Mouse (Mus musculus) liver, postnatal 0 days (tissue): ENCODE measurements at regions not wholly inside any gene's neighbourhood (a gene's known extent, or its start where the extent isn't known, plus 50 kb on each side); places are given as distances from the start of the nearest gene placed in this dataset.

ENCODE experiments used
- ATAC-seq: fragments of 200-750 bp; cut with Nextera tagmentation; 2 replicates; pipeline ENCODE4 v1.8.0; 2017; ENCODE audit warnings: mild to moderate bottlenecking, moderate library complexity
- DNase-seq: peaks from one replicate; pipeline ENCODE4 v3.0.0-alpha.2; 2016
- H3K27ac ChIP-seq: fragments of 300-500 bp; sonication (generic); 2 replicates; pipeline ENCODE4 v1.5.1; 2014; ENCODE audit warnings: antibody characterized with exemption, moderate library complexity, mild to moderate bottlenecking, low read depth
- H3K27me3 ChIP-seq: fragments of 300-500 bp; sonication (generic); 2 replicates; pipeline ENCODE4 v1.6.1; 2014; ENCODE audit warnings: low read length, control low read depth, mixed read lengths; ENCODE audit not compliant: insufficient read depth
- H3K36me3 ChIP-seq: fragments of 300-500 bp; sonication (generic); replicated peaks from 2 replicates; pipeline ENCODE4 v1.6.1; 2014; ENCODE audit warnings: mild to moderate bottlenecking, control low read depth, low read length, moderate library complexity, mixed read lengths; ENCODE audit not compliant: insufficient read depth
- H3K4me1 ChIP-seq: fragments of 300-500 bp; sonication (generic); 2 replicates; pipeline ENCODE4 v1.6.1; 2014; ENCODE audit warnings: antibody characterized with exemption, mild to moderate bottlenecking, control low read depth; ENCODE audit not compliant: insufficient read depth
- H3K4me2 ChIP-seq: fragments of 300-500 bp; sonication (generic); 2 replicates; pipeline ENCODE4 v1.6.1; 2014; ENCODE audit warnings: low read depth, mild to moderate bottlenecking, low read length, moderate library complexity, mixed read lengths
- H3K4me3 ChIP-seq: fragments of 300-500 bp; sonication (generic); 2 replicates; pipeline ENCODE4 v1.5.1; 2014; ENCODE audit warnings: low read depth, low read length
- H3K9ac ChIP-seq: fragments of 300-500 bp; sonication (generic); replicated peaks from 2 replicates; pipeline ENCODE4 v1.6.1; 2014; ENCODE audit warnings: mild to moderate bottlenecking, moderate library complexity
- H3K9me3 ChIP-seq: fragments of 300-500 bp; sonication (generic); 2 replicates; pipeline ENCODE4 v1.6.1; 2016; ENCODE audit warnings: mild to moderate bottlenecking, control low read depth, low read length, mixed read lengths
- CTCF ChIP-seq: sonication (generic); IDR thresholded peaks from 2 replicates; pipeline ENCODE4 v1.5.1; 2016; ENCODE audit warnings: antibody characterized with exemption, low read depth
- EP300 ChIP-seq: IDR thresholded peaks from 2 replicates; pipeline ENCODE4 v1.6.1; 2016; ENCODE audit warnings: antibody characterized with exemption, low read depth, mild to moderate bottlenecking
- WGBS: fragments of 180-500 bp; shearing (Covaris S2); extraction: QIAGEN DNeasy Blood & Tissue Kit; methylation state at CpG from one replicate; pipeline ENCODE4 v1.1.7; 2014; ENCODE audit not compliant: insufficient replicate concordance; 5-methylcytosine and 5-hydroxymethylcytosine counted together

DNA sequence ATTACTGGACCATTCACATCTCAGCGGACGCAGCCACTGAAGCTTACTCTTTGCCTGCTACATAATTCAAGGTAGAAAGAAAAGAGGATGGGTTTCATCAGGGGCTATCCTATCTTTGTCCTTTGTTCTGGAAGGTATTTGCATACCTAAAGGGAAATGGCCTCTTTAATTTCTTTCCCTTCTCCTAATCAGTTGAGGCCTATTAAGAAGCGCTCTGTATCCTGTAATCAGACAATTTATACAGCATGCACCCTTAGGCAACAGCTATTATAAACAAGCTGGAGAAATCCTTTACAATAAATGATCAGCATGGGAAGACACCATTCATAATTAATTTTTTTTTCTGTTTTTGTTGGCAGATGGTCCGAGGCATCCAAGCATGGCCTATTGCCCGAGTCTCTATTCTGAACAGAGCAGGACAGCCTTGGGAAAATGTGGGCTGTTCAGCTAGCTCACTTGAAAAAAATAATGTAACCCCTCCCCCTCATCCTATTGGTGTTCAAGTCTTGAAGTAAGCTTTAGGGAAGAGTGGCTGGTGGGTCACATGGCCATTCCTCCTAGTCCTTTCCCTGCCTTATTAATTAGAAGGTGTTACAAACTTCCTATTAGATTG, 158.6 kb upstream of the Sall1 start:
- ATAC-seq = no peak
- no peak for TF ChIP-seq EP300
- no peak for TF ChIP-seq CTCF
- 79% methylated on average over 5 of the region's 5 CpGs for WGBS
- H3K9ac ChIP-seq = no peak overlapping the region
- H3K27ac ChIP-seq = no peak overlapping the region
- no peaks in the 10 kb centered on the region for H3K27me3 ChIP-seq
- no peak for DNase-seq
- H3K4me3 ChIP-seq = no peak overlapping the region
- H3K4me2 ChIP-seq = no peak overlapping the region
- no peaks in the 10 kb centered on the region for H3K4me1 ChIP-seq
- no peaks in the 10 kb centered on the region for H3K9me3 ChIP-seq
- H3K36me3 ChIP-seq = no peaks in the 10 kb centered on the region

- ATAC-seq (no peak), DNase-seq (no peak)
- 69% methylated on average over 2 of the region's 2 CpGs for WGBS
- Histone ChIP-seq H3K36me3 (no peaks in the 10 kb centered on the region), H3K27ac (no peak overlapping the region), H3K4me3 (no peak overlapping the region), H3K4me1 (no peaks in the 10 kb centered on the region), H3K4me2 (no peak overlapping the region), H3K27me3 (no peaks in the 10 kb centered on the region), H3K9me3 (no peaks in the 10 kb centered on the region), H3K9ac (no peak overlapping the region)
- TF ChIP-seq CTCF (no peak), EP300 (no peak)
These were observed 156.3 kb upstream of the Sall1 start for GRCm38 (mm10) chr8:89200301-89200700.

GRCm38 (mm10) chr8:89185314-89185713, 141.4 kb upstream of the Sall1 start:
- Histone ChIP-seq H3K4me2 (no peak overlapping the region), H3K9me3 (no peaks in the 10 kb centered on the region), H3K27me3 (no peaks in the 10 kb centered on the region), H3K27ac (no peak overlapping the region), H3K4me3 (no peak overlapping the region), H3K36me3 (no peaks in the 10 kb centered on the region), H3K4me1 (no peaks in the 10 kb centered on the region), H3K9ac (no peak overlapping the region)
- DNase-seq = no peak
- TF ChIP-seq CTCF = no peak
- TF ChIP-seq EP300 = no peak
- no peak for ATAC-seq
- WGBS = 43% methylated on average over 17 of the region's 17 CpGs

DNA sequence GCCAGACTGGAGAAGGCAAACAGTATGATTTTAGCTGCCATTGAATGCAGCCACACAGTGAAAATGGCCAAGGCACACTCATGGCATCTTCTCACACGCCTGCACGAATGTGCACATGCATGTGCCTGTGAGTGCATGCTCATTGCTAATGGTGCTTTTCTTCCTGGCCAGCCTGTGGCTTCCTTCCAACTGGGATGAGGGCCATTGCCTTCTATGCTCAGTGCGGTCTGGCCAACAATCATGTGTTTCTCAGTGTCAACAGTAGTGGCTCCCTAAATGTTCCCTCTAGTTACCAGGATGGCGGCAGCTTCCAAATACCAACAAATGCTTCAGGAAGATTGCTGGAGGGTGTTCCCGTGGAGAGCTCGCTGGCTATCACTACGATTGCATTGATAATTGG, 131.7 kb upstream of the Sall1 start:
- ATAC-seq (no peak), DNase-seq (no peak)

GRCm38 (mm10) chr8:89171561-89171960, 127.6 kb upstream of the Sall1 start:
- Histone ChIP-seq H3K27ac (no peak overlapping the region), H3K9ac (no peak overlapping the region), H3K4me1 (no peaks in the 10 kb centered on the region), H3K4me2 (no peak overlapping the region), H3K27me3 (no peaks in the 10 kb centered on the region), H3K9me3 (no peaks in the 10 kb centered on the region), H3K36me3 (no peaks in the 10 kb centered on the region), H3K4me3 (no peak overlapping the region)
- TF ChIP-seq CTCF (no peak), EP300 (no peak)
- ATAC-seq (no peak), DNase-seq (no peak)
- 69% methylated on average over 5 of the region's 5 CpGs for WGBS

More for the DNA sequence above, 131.7 kb upstream of the Sall1 start:
- Histone ChIP-seq H3K4me3 (no peak overlapping the region), H3K27ac (no peak overlapping the region), H3K36me3 (no peaks in the 10 kb centered on the region), H3K27me3 (no peaks in the 10 kb centered on the region), H3K4me1 (no peaks in the 10 kb centered on the region), H3K4me2 (no peak overlapping the region), H3K9me3 (no peaks in the 10 kb centered on the region), H3K9ac (no peak overlapping the region)
- WGBS = 71% methylated on average over 7 of the region's 7 CpGs
- no peak for TF ChIP-seq CTCF
- no peak for TF ChIP-seq EP300

DNA sequence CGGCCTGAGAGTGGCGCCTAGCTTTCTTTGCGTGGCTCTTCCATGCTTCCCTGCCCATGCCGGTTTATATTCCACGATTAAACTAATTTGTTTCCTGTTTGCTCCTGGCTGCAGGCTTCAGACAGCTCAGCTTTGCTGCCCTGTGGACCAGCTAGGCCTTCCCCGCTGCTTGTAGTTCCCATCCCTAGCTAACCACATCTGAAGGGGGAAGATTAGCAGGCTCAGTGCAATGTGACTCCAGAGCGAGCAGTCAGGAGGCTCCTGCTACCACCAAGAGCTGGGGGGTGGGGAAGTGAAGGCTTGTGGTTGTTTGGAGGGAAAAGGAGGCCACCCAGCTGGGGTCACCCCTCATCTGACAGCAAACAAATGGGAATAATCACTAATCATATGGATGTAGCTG, 125.5 kb upstream of the Sall1 start:
- no peaks in the 10 kb centered on the region for H3K36me3 ChIP-seq

DNA sequence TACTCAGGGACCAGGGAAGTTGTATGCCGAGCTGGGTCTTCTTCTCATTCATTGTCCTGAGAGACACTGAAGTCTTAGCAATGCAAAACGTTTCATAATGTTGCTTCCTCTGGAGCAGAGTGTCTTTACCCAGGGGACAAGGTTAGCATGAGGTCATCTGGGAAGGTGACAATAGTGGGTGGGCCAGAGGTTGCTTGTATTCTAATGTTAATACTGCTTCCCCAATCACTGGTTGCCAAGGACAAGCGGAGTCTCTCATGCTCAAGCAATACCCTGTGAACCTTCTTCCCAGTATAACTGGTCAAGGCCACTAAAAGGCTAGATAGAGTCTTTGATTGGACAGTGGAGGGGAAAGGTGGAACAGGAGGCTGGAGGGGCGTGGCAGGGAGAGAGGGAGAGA, 123.1 kb upstream of the Sall1 start:
- no peaks in the 10 kb centered on the region for H3K36me3 ChIP-seq
- H3K9ac ChIP-seq = no peak overlapping the region
- WGBS = 66% methylated on average over 4 of the region's 4 CpGs
- H3K4me1 ChIP-seq = no peaks in the 10 kb centered on the region
- H3K4me3 ChIP-seq = no peak overlapping the region
- H3K27me3 ChIP-seq = no peaks in the 10 kb centered on the region
- no peak for DNase-seq
- no peak for ATAC-seq
- TF ChIP-seq EP300 = no peak
- no peak for TF ChIP-seq CTCF
- no peak overlapping the region for H3K4me2 ChIP-seq
- H3K27ac ChIP-seq = no peak overlapping the region
- H3K9me3 ChIP-seq = no peaks in the 10 kb centered on the region

More for the DNA sequence above, 125.5 kb upstream of the Sall1 start:
- Histone ChIP-seq H3K4me2 (no peak overlapping the region), H3K4me3 (no peak overlapping the region), H3K27me3 (no peaks in the 10 kb centered on the region), H3K27ac (no peak overlapping the region), H3K9ac (no peak overlapping the region), H3K9me3 (no peaks in the 10 kb centered on the region), H3K4me1 (no peaks in the 10 kb centered on the region)
- DNase-seq (no peak), ATAC-seq (no peak)
- WGBS = 56% methylated on average over 7 of the region's 7 CpGs
- TF ChIP-seq EP300 = no peak
- no peak for TF ChIP-seq CTCF
